Mouse (Mus musculus): Measurements from ENCODE around the gene Dll4. TPM values are rescaled to one million over a fixed set of nuclear protein-coding genes. Genes with fewer than 3 reads are reported as not detected.

The Dll4 gene
- polyA plus RNA-seq, 1 experiment: 114 TPM

DNA sequence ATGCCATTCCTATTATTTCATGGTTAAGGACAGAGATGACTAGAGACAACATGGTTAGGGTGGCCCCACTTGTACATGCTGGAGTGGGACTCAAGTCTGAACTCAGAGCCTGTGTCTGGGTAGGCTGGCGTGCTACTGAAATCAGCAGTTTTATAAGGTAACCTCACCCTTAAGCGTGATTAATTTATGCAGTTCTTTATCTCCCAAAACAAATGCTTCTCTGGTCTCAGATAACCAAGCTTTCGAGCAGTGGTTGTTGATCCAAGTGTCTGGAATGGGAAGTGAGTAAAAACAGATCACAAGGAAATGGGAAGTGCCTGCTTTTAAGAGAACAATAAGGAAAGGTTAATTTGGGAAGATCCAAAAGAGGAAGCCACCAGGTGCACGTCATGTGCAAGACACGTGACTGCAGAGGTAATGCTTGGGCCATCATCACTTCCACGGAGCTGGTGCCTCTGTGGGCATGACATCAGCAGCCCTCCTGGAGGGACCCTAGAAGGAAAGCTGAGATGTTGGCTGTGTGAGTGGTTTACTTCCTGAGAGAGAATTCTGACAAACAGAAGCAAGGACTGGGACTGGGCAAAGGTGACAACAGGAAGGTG is 19.1 kb downstream of the Dll4 start:
- WGBS: 22% methylated on average over 6 of the region's 6 CpGs
- TF ChIP-seq CTCF (IDR thresholded peaks at IDR 0.05; ENCODE audit: insufficient read depth, low read length) (no peak), POLR2A (IDR thresholded peaks at IDR 0.05; ENCODE audit: borderline replicate concordance, extremely low read depth, low read depth, low read length) (no peak)
- DNase-seq: no peak
- Histone ChIP-seq H3K4me1 (ENCODE audit: control insufficient read depth, insufficient read depth, low read length) (peaks cover 7% of the 10 kb centered on the region), H3K4me3 (replicated peaks; ENCODE audit: extremely low read depth, low read depth, low read length) (no peak overlapping the region)

DNA sequence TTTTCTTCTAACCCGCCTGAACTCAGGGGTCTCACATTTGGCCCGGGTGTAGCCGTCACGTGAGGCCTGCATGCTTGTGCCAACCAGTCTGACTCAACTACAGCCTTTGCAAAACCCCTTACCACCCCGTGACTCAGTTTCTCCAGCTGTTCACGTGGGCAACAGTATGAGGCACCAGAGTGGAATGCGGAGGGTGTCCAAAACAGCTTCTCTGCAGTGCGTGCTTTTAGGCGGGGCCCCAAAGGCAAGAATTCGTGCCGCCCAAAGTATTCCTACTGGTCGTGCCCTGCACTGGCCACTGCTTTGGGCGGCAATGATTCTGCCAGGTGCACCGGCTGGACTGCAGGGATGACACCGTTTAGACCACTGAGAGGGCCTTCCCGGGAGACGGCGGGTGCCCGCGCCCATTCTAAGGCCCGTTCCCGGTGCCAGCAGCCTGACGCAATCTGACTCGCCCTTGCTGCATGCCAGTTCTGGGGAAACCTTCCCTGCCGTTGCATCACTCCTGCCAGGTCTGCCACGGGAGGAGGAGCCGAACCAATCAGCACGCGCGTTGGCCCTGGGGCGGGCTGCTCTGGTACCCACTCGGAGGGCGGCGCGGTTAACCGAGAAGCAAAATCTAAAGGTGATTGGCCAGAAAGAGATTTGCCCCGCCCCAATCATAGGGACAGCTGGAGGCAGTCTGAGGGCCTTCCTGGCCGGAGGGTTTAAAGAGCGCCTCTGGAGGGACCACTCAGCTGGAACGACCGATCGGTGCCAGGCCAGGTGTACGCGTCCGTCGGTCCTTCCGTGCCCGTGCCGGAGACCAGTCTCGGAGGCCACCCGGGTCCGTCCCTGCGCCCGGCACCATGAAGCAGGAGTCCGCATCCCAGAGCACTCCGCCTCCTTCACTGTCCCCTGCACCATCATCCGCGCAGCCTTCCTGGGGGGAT is 25.2 kb downstream of the Dll4 start, which contains the start of gene Chac1:
TSS of gene Chac1 (plus strand) at position 675 of the 932 bp plus-strand sequence.
- peak within 1 kb of the TSS; percentile 66 for H3K4me3 ChIP-seq (replicated peaks; ENCODE audit: extremely low read depth, low read depth, low read length)
- H3K4me1 ChIP-seq (ENCODE audit: control insufficient read depth, insufficient read depth, low read length): 0 out of 2 replicates have a peak, but pooled peaks cover 3% of the 10 kb centered on the region
- DNase-seq: peak; percentile 89
- 7% methylated on average over 58 of the region's 58 CpGs for WGBS
- TF ChIP-seq CTCF (IDR thresholded peaks at IDR 0.05; ENCODE audit: insufficient read depth, low read length) (no peak), POLR2A (IDR thresholded peaks at IDR 0.05; ENCODE audit: borderline replicate concordance, extremely low read depth, low read depth, low read length) (peak; percentile 26; the same call in 1 of the 2 replicates)

DNA sequence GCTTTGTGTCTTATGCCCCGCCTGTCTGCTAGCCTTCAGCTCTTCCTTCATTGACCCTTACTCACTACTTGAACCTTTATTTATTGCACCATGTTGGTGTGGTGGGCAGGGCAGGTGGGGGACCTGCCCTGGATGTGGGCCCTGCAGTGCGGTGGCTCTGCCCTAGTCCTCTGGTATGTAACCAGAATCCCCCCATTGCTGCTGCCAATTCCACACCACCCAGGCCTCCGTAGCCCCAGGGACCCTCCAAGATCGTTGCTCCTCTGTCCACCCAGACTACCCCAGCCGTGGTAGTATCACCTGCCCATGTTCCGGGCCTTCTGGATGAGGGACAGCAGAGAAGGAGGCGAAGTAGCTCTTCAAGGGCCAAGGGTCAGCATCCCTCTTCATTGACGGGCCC is 28.1 kb downstream of the Dll4 start:
- no peak overlapping the region for H3K4me3 ChIP-seq (replicated peaks; ENCODE audit: extremely low read depth, low read depth, low read length)
- H3K4me1 ChIP-seq (ENCODE audit: control insufficient read depth, insufficient read depth, low read length): 0 out of 2 replicates have a peak, but pooled peaks cover 3% of the 10 kb centered on the region
- 86% methylated on average over 8 of the region's 8 CpGs for WGBS
- DNase-seq: no peak
- no peak for TF ChIP-seq POLR2A (IDR thresholded peaks at IDR 0.05; ENCODE audit: borderline replicate concordance, extremely low read depth, low read depth, low read length)
- no peak for TF ChIP-seq CTCF (IDR thresholded peaks at IDR 0.05; ENCODE audit: insufficient read depth, low read length)

DNA sequence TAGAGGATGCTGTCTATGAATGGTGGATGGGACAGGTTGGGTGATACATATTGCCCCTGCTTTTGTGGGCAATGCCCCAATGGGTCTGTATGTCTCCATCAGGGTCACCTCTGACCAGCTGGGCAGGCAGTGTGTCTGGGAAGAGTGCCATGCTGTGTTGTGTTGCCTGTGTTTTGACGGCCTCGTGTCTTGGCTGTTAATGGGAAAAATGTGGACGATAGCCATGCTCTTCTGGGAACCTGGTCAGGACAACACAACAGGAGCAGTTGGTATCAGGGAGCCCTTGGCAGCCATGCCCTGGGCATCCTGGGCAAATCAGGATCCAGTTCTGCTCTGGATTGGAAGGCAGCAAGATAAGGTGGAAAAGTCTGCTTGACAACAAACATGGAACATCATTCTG is 29.5 kb downstream of the Dll4 start:
- Histone ChIP-seq H3K4me3 (replicated peaks; ENCODE audit: extremely low read depth, low read depth, low read length) (no peak overlapping the region), H3K4me1 (ENCODE audit: control insufficient read depth, insufficient read depth, low read length) (0 out of 2 replicates have a peak, but pooled peaks cover 3% of the 10 kb centered on the region)
- 64% methylated on average over 3 of the region's 3 CpGs for WGBS
- DNase-seq: no peak
- TF ChIP-seq CTCF (IDR thresholded peaks at IDR 0.05; ENCODE audit: insufficient read depth, low read length): no peak

DNA sequence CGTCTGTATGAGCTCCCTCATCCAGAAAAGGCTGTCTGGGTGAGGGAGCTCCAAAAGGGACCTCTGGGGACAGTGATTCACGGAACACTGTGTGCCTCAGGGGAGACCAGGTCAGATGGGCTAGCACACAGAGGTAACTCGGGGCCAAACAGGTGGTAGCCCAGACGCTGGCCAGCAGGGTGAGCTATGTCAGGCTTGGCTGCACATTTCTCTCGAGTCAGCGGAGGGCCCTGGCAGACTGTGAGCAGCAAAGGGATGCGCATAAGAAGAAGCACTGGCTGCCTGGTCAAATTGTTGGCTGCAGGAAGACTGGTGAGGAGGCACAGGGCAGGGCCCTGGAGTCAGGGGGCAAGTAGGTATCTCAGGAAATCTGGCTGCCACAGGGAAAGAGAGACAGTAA is 30.1 kb downstream of the Dll4 start:
- Histone ChIP-seq H3K4me3 (replicated peaks; ENCODE audit: extremely low read depth, low read depth, low read length) (no peak overlapping the region), H3K4me1 (ENCODE audit: control insufficient read depth, insufficient read depth, low read length) (no peaks in the 10 kb centered on the region)
- no peak for TF ChIP-seq POLR2A (IDR thresholded peaks at IDR 0.05; ENCODE audit: borderline replicate concordance, extremely low read depth, low read depth, low read length)
- TF ChIP-seq CTCF (IDR thresholded peaks at IDR 0.05; ENCODE audit: insufficient read depth, low read length): no peak
- DNase-seq: no peak
- 45% methylated on average over 7 of the region's 7 CpGs for WGBS

DNA sequence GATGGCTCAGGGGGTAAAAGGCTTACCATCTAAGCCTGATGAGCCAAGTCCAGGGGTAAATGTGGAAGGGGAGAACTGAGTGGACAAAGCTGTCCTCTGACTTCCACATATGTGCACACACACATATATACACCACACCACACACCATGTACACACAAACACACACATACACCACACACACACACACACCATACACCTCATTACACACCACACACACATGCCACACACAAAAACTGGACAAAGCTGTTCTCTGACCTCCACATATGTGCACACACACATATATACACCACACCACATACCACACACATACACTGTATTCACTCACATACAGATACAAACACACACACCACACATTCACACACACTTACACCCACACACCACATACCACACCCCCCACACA is 30.7 kb downstream of the Dll4 start:
- TF ChIP-seq CTCF (IDR thresholded peaks at IDR 0.05; ENCODE audit: insufficient read depth, low read length) (no peak), POLR2A (IDR thresholded peaks at IDR 0.05; ENCODE audit: borderline replicate concordance, extremely low read depth, low read depth, low read length) (no peak)
- no peak for DNase-seq
- H3K4me1 ChIP-seq (ENCODE audit: control insufficient read depth, insufficient read depth, low read length): no peaks in the 10 kb centered on the region
- no peak overlapping the region for H3K4me3 ChIP-seq (replicated peaks; ENCODE audit: extremely low read depth, low read depth, low read length)

DNA sequence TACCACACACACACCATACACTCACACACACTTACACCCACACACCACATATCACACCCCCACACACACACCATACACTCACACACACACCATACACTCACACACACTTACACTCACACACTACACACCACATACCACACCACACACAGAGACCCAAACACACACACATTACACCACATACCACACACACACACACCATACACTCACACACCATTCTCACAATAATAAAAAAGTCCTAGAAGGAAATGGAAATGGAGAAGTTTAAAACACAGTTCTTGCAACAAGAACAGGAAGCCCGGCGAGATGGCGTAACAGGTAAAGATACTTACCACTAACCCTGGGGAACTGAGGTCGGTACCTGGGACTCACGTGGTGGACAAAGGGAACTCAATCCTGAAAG is 31.2 kb downstream of the Dll4 start:
- TF ChIP-seq CTCF (IDR thresholded peaks at IDR 0.05; ENCODE audit: insufficient read depth, low read length): no peak
- TF ChIP-seq POLR2A (IDR thresholded peaks at IDR 0.05; ENCODE audit: borderline replicate concordance, extremely low read depth, low read depth, low read length): no peak
- Histone ChIP-seq H3K4me1 (ENCODE audit: control insufficient read depth, insufficient read depth, low read length) (no peaks in the 10 kb centered on the region), H3K4me3 (replicated peaks; ENCODE audit: extremely low read depth, low read depth, low read length) (no peak overlapping the region)
- no peak for DNase-seq
- WGBS: 76% methylated on average over 5 of the region's 5 CpGs

DNA sequence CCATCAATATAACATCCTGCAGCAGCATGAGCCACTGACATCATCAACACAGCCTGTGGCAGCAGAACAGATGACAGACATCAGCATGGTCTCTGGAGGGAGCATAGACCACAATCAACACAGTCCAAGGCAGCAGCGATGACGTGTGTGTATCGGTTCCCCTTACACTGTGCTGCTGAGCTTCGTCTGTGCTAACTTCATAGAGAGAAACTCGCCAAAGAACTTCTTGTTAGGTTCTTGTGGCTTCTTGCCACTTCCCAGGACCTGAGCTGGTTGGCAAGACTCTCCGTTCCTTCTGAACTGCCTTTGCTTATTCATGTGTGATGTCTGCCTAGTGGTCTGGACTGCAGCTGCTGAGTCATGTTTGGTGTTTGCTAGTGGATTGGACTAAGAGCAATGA is 32.7 kb downstream of the Dll4 start:
- 78% methylated on average over 6 of the region's 6 CpGs for WGBS
- no peak for DNase-seq
- no peaks in the 10 kb centered on the region for H3K4me1 ChIP-seq (ENCODE audit: control insufficient read depth, insufficient read depth, low read length)
- no peak for TF ChIP-seq CTCF (IDR thresholded peaks at IDR 0.05; ENCODE audit: insufficient read depth, low read length)
- no peak for TF ChIP-seq POLR2A (IDR thresholded peaks at IDR 0.05; ENCODE audit: borderline replicate concordance, extremely low read depth, low read depth, low read length)
- no peak overlapping the region for H3K4me3 ChIP-seq (replicated peaks; ENCODE audit: extremely low read depth, low read depth, low read length)

DNA sequence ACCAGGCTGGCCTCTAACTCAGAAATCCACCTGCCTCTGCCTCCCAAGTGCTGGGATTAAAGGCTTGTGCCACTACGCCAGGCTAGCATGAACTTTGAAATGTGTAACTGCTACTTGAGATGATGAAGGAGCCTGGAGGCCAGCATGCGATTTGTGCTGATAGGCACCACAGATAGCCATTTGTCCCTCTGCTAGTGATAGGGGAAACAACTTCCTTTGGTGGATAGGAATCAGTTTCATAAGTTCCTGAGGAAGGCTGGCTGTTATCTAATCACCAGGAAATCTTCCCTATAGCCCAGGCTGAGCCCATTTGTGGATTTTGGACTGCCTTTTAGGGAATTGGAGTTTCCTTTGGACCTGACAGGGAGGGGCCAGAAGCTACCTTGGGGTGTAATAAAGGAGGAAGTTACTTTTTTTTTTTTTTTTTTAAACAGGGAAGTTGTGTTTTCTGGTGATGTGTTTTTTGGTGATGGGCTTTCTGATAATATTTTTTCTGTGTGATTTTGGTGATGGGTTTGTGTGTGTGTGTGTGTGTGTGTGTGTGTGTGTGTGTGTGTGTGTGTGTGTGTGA is 34.2 kb downstream of the Dll4 start:
- no peaks in the 10 kb centered on the region for H3K4me1 ChIP-seq (ENCODE audit: control insufficient read depth, insufficient read depth, low read length)
- TF ChIP-seq CTCF (IDR thresholded peaks at IDR 0.05; ENCODE audit: insufficient read depth, low read length) (no peak), POLR2A (IDR thresholded peaks at IDR 0.05; ENCODE audit: borderline replicate concordance, extremely low read depth, low read depth, low read length) (no peak)
- WGBS: 47% methylated on average over 2 of the region's 2 CpGs
- no peak overlapping the region for H3K4me3 ChIP-seq (replicated peaks; ENCODE audit: extremely low read depth, low read depth, low read length)
- DNase-seq: no peak
